16 mouse cellular contexts compared by ENCODE assay signal in the genomic region with DNA sequence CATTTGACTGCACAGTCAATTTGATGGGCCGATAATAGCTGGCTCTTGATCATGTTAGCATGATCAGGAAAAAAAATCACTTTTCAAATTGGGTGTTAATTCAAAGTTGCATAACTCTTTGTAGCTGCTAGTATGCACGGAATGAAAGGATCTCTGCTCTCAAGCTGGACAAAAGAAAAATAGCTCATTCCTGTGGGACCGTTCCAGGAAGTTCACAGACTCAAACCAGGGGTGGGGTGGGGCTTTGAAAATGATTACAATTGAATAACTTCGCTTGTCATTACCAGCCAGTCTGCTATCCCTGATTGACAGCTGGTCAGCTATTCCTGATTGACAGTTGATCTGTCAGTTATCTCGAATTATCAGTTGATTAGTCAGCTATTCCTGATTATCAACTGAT. TPM values are rescaled to one million over a fixed set of nuclear protein-coding genes. Genes with fewer than 3 reads are reported as not detected.
"Had no signal": no experiment of that assay in that cellular context is flagged by ENCODE, and none has a peak within 500 bp of the region (broad histone marks: within the 10 kb centered on the region; RNA-seq: fewer than 3 reads in every experiment).

No protein-coding gene starts in this region.

- H3K9me3 ChIP-seq: limb, embryonic 12.5 days; liver, embryonic 13.5 days; megakaryocyte, embryonic 14.5 days; midbrain, embryonic 15.5 days; neural tube, embryonic 12.5 days had no signal

- H3K27ac ChIP-seq: limb, embryonic 12.5 days; liver, embryonic 13.5 days; macrophage; midbrain, embryonic 15.5 days; neural tube, embryonic 12.5 days had no signal

- ATAC-seq: liver, postnatal 0 days had no signal

- H3K9ac ChIP-seq: limb, embryonic 12.5 days; liver, embryonic 13.5 days; liver, postnatal 0 days; midbrain, embryonic 15.5 days; neural tube, embryonic 12.5 days had no signal

- H3K27me3 ChIP-seq: midbrain, embryonic 15.5 days; neural tube, embryonic 12.5 days had no signal

- DNase-seq: kidney, adult 18-20 months; kidney, postnatal 25 days; layer of hippocampus, adult 9-11 months; layer of hippocampus, postnatal 36 days; liver; liver, embryonic 13.5 days; liver, postnatal 0 days; thymus, adult 2 months; thymus, postnatal 25 days had no signal

- H3K4me1 ChIP-seq: neural tube, embryonic 12.5 days had no signal

- H3K4me3 ChIP-seq: limb, embryonic 12.5 days; liver, embryonic 13.5 days; midbrain, embryonic 15.5 days; neural tube, embryonic 12.5 days had no signal

- H3K4me2 ChIP-seq: limb, embryonic 12.5 days; liver, embryonic 13.5 days; midbrain, embryonic 11.5 days; midbrain, embryonic 15.5 days; neural tube, embryonic 12.5 days had no signal

- H3K36me3 ChIP-seq: limb, embryonic 12.5 days; liver, embryonic 13.5 days; midbrain, embryonic 15.5 days; neural tube, embryonic 12.5 days had no signal

RNA-seq across cellular contexts. Expression of a gene that starts 33.8 kb away (rescaled TPM):
- total RNA-seq: monocyte, adult 5-6 weeks had no signal
- polyA plus RNA-seq: macrophage had no signal
